Mouse (Mus musculus) lung, postnatal 0 days (tissue): ENCODE data around the gene Spryd3.

Source experiments
- CTCF ChIP-seq: IDR thresholded peaks from 2 replicates; pipeline ENCODE4 v1.5.1; 2016; ENCODE audit warnings: antibody characterized with exemption, mild to moderate bottlenecking
- EP300 ChIP-seq: IDR thresholded peaks from 2 replicates; pipeline ENCODE4 v1.6.1; 2016; ENCODE audit warnings: antibody characterized with exemption, mild to moderate bottlenecking, control low read depth

DNA sequence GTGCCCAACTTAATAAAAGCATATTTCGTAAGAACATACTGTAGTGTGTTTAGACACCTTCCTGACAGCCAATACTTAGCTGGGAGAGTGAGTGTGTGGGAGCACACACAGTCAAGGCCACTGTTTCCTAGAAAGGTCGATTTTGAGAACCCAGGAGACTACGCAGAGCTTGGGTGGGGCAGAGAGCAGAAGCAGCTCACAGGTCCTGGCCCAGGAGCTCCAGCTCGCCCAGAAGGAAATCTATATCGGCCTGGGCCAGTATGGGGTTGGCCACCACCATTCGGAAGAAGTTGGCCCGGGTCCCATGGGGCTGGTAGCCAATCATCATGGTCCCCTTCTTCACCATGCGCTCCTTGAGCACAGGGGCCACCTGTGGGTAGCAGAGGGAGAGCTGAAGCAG, 41.4 kb upstream of the Spryd3 start:
- no peak for TF ChIP-seq EP300
- TF ChIP-seq CTCF, result no peak
